Mouse (Mus musculus) forelimb bud, embryonic 11.5 days (tissue): ENCODE measurements around the gene Scn5a.

Experiments
- DNase-seq: peaks from one replicate; pipeline ENCODE4 v3.0.0-alpha.2; 2012; ENCODE audit warnings: low read depth, low spot score

The Scn5a gene

DNA sequence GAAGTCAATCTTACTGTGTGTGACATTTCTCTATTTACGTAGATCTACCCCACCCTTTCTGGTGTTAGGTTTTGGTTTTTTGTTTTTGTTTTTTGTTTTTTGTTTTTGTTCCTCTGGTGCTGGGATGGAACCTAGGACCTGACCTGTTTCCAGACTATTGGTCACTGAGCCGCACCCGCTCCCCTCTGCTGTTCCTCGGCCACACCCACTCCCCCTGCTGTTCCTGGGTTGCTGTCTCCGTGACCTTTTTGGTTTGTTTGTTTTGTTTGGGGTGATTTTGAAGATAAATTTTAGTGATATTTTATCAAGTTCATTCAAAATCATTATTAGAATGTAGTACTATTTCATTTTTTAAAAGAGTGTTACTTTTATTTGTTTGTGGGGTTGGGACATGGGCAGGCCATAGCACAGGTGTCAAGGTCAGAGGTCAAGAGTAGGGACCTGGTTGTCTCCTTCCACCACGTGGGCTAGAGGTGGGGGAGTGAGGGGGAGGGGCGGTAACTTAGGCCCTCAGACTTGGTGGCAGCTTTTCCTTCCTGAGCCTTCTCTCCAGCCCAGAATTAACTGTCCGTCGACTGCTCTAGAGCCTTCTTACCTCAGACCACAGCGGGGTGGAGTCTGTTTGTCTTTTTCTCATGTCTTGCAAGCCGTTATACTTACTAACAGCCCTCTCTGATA, 73.7 kb downstream of the Scn5a start:
- no peak for DNase-seq

DNA sequence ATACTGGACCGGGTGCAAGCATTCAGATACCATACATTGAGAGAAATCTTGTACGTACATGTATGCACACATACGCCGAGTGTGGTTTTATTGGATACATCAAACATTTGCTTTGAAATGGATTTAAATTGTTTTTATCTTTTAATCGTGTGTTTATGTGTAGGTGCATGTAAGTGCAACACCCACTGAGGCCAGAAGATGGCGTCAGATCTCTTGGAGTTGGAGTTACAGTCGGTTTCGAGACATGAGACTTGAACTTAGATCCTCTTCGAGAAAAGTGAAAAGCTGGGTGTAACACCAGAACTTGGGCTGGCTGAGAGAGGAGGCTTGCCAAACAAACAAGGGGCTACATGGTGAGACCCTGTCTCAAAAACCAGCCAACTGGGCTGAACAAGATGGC, 75.2 kb downstream of the Scn5a start:
- no peak for DNase-seq

DNA sequence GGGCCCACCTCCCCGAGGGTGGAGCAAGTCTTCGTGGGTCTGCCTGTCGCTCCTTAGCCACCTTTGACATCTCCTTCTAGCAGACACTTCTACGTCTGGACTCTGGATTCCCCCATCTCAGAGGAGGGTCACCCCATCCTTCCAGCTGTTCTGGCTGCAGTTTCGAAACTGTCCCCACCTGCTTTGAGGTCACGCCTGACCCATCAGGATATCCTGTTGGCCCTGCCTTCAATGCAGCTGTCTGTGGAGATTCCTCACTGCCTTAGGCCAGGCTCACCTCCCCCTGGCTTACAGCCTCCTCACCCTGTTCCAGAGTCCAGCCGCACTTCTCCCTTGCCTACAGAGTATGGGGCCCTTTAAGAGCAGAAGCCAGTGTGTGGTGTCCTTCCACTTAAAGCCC, 79.9 kb downstream of the Scn5a start:
- DNase-seq = no peak

DNA sequence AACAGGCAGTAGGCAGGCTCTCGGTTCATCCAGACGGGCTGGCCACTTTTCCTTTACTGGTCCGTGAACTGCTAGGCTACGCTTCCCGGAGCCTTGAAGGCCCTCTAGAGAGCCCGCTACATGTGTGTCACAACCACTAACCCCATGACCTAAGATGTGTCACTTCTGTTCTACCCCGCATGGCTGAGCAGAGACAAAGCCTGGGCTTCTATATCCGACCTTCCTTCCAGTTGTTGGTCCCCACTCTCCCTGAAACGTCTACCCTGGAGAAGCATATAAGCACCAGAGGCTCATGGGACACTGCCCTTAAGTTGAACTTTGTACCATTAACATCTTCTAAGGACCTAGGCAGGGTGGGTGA, 80.6 kb downstream of the Scn5a start:
- DNase-seq = no peak

DNA sequence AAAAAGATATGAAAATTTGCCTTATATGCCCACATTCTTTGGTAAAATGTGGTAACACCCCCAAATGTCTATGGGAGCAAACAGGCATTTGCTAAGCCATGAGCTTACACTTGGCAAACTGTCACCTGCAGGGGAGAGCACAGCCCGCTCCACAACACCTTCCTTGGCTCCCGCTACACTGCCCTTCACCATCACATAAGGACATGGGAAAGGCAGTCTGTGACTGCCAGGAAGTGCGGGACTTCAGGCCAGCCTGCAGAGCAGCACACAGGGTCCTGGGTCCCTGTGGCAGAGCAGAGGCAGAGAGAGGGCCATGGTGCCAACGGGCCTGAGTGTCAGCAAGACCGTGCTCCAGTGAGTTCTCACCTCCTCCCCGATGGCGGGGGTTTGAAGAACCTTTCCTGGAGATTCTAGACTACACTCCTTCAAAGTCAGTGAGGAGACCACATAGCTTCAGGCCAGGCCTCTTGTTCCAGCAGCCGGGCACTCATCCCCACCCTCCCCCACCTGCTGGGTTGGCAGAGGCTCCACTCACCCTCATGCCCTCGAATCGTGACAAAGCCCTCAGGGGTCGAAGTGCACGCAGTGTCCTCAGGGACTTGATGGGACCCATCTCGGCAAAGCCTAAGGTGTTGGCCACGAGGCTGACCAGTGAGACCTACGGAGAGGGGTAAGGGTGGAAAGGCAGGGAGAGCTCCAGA, 81.1 kb downstream of the Scn5a start:
- DNase-seq = no peak

DNA sequence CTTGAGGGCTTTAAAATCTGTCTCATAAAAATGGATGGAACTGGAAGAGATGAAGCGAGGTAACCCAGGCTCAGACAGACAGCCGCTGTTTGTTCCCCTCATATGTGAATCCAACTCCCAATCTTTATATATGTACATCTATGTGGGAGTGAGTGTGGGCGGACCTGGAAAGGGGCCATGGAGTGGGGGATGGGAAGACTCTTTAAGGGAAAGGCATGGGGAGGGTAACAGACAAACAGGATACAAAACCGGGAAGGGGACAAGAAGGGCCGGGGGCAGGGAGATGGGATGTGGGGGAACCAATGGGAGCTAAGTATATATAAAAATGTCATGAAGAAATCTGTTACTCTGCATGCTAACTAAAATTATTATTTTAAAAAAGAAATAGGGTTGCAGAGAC, 81.9 kb downstream of the Scn5a start:
- no peak for DNase-seq

DNA sequence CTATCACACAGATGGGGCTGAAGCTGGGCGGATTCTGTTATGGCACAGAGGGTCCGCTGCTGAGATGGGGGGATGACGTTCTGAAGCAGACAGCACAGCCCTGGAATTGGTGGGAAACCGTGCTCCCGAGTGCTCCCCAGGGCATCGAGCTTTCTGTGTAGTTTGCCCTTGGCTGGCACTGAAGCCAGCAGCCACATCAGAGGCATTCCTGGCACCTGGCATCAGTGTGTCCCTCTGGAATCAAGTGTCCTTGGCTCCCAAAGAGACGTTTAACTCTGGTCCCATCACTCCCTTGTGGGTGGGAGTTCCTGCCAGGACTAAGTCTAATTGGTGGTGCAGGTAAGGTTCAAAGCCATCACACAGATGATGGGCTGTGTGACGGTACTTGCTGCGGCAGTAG, 82.5 kb downstream of the Scn5a start:
- no peak for DNase-seq

DNA sequence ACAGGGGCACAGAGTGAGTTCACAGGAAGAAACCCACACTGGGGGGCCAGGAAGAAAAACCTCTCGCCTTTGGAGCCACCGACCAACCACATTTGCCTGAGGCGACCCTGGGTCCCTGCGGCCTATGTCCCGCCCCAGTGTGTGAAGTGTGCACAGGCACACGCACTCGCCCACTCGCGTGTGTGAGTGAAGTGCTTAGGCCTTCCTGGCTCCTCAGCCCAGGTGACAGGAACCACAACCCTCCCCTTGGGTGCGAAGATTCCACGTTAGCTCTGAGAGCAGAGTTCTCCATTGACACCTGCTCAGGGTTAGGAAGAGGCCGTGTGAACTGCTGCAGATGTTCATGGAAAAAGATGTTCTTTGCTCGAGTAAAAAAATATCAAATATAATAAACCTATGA, 93.9 kb downstream of the Scn5a start:
- no peak for DNase-seq

DNA sequence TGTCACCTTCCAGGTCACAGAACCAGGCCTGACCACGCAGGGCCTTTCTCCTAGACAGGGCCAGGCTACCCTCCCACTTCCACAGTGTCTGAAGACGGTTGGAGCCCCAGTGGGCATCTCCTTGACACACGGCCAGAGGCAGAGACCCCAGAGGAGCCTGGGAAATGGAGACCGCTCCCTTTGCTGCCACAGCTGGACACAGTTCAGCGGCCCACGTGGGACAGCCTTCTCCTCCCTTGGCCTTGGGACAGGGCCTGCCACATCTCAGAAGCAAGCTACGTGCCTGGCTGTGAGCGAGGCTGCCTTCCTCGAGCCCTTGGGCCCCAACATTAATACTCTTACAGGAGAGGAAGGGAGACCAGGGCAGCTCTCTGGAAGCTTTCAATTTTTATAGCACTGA, 94.4 kb downstream of the Scn5a start:
- no peak for DNase-seq

DNA sequence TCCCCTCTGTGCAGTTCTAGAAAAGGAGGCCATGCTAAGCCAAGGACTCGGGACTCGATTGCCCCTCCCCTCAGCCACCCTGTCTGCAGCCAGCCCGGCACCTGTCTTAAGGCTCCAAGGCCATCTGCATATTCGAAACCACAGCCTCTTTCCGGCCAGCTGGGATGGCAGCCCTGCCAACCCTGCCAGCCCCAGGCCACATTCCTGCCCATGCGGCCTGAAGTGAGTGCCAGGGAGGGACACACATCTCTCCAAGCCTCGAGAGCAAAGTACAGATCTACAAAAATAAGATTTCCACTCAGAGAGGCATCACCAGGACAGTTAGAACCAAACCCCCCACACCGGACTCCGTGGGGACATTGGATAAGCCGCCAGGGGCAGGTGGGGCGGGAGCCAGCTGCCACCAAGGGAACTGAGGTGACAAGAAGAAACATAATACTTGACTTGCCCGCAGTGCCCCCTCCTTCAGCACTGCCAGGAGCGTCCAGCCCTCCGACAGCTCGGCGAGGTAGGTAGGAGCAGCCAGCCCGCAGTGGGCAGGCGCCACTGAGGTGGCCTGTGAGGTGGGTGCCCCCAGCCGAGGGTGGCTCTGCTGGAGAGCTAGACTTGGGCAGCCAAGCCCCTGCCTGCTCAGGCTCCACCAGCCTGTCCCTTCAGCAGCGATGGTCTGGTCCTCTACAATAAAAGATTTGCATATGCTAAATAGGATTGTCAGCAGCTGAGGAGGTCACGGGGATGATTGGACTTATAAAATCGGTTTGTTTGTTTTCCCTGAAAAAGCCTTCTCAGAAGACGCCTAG, 95.1 kb downstream of the Scn5a start:
- no peak for DNase-seq

DNA sequence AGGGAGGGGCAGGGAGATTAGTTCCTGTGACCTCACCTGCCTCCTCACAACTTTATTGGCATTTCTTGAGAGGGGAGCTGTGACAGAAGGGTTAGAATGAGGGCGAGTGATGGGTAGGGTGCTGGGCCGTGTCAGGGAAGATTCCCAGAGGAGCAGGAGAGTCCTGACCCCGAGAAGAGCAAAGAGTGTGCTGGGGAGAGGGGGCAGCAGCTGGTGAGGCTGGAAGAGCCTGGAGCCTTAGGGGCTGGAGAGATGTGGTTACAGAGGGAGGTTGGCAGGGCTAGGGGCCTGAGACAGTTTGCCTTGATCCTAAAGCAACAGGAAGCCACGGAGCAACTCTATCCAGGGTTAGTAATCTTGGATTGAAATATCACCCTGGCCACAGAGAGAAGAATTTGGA, 97.2 kb downstream of the Scn5a start:
- DNase-seq = no peak

DNA sequence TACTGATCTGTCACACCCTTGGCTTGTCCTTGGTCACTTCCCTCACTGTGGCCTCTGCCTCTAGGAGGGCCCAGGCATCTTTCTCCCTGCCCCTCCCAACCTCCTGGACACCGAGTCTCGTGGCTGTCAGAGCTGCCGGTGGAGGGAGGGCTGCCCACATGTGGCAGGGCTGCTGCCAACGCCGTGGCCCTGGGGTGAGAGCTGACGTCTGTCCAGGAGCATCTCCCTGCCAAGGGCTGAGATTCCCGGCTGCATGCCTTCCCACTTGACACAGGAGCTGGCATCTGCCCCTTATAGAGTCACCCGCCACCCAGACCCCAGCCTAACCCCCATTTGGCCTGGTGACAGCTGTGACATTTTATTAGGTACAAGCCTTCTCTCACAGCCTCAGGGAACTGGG, 99.5 kb downstream of the Scn5a start:
- no peak for DNase-seq

DNA sequence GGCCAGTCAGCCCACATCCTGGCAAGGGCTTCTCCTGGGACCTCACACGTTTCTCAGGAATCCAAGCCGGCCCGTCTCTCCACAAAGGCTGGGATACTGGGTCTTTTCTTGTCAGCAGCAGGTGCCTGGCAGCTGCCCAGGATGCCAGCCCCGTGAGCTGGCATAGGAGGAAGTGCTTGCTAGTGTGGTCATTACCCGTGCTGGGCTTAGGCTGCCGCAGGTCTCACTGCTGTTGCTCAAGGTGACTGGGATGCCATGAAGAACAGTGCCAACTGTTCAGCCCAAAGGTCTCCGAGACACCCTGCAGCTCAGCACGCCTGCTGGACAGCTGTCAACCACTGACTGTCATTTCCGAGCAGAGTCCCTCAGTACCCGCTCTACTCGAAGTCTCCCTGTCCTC, 100.5 kb downstream of the Scn5a start:
- DNase-seq = no peak

DNA sequence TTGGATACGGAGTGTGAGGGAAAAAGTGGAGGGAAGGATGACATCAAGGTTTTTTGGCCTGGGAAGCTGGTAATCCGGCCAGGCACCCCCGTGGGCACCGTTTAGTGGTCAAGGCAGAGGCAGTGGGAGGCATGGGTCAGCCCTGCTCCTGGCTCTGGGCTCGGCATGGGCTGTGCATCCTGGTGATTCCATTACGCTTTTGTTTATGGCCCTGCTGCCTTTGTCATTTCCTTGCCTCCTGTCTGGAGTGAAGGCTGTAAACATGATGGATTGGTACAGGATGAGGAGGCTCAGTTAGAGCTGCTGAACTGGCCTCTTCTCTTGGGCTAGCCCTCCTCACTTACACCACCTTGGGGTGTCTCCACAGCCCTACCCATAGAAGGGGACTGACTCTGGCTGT, 101.1 kb downstream of the Scn5a start:
- DNase-seq = peak; percentile 17

DNA sequence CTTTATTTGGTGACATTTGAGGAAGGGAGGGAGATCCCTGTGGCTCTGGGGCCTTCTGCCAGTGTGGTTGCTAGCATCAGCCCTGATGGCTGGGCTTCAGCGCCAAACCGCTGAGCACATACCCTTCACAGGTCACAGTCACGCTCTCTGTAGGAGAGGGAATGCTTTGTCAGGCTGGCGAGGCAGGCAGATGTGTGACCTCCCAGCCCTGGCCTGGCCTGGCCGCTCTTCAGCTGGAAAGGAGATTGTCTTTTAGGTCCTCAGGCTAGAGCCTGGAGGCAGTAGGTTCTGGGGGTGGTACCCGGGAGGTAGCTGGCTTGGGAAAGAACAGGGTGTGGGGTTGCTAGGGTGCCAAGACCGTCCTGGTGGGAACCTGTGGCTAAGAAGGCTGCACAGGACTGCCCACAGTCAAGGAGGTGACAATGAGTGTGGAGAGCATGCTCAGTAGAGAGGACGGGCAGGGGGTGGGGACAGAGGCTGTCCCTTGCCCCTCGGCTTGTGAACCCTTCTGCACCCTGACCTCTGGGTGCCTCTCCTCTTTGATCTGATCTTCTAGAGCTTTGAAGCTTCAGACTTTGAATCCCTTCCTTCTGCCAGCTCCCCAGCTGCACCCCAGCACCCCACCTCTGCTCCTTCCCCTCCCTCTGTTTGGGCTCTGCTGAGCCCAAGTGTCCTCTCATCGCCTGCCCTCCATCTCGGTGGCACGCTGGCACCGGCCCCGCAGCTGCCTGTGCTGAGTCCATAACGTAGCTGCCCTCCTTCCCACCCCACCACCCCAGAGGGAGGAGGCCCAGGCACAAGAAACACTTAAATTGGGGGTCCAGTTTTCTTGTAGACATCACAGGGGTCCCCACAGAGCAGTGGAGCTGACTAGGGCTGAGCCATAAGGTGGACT, 103.9 kb downstream of the Scn5a start:
- DNase-seq = no peak

DNA sequence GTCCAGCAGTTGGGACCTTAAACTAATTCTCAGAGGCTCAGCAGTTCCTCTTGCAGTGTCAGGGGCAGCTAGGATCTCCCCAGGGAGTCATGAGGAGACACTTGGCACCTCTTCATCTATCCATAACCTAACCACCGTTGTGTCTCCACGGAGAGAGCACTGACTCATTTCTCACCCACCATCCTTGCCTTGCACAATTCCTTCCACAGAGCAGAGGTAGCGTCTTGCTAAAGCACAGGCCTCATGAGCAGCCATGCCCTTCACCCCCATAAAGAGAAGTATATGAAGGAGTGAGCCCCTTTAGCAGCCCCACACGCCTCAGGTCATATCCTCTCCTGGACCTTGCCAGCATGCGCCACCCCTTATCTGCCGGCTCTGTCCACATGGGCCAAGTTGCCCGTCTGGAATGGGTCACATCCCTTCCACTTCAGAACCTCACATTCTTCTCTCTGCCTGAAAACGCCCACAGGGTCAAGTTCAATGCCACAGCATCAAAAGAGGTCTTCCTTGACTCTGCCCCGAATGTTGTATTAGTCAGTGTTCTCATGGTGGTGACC, 105.1 kb downstream of the Scn5a start:
- DNase-seq = no peak

DNA sequence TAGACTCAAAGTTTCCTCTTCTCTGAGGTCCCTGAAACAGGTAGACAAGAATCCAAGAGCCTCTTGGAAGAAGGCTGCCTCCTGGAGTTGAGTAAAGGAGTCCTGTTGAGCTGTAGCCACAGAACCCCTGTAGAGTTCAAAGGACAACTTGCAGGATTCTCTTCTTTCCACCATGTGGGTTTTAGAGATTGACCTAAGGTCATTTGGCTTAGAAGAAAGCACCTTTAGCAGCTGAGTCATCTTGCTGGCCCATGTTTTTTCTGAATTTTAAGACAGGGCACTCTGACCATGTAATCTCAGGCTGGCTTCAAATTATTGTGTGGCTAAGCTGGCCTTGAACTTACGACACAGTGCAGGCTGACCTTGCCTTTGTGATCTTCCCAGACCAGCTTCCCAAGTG, 105.8 kb downstream of the Scn5a start:
- DNase-seq = no peak

DNA sequence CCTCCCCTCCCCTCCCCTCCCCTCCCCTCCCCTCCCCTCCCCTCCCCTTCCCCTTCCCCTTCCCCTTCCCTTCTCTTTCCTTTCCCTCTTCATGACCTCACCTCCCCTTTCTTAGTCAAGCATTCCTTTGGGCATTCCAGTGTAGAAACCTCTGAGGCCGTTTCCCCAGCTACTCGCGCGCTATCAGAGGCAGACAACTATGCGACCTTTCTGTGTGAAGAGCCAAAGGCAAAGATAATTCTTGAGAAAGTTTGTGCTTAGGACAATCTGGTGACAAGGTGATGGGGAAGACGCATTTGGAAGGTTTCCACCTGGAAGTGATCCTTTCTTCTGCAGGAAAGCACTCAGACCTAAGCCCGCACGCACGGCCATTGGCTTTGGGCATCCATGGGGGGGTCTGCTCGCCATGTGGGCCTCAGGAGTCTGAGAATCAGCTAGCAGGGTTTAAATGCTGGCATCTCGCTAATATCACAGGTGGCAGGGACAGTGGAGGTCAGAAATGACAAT, 106.4 kb downstream of the Scn5a start:
- DNase-seq = no peak

DNA sequence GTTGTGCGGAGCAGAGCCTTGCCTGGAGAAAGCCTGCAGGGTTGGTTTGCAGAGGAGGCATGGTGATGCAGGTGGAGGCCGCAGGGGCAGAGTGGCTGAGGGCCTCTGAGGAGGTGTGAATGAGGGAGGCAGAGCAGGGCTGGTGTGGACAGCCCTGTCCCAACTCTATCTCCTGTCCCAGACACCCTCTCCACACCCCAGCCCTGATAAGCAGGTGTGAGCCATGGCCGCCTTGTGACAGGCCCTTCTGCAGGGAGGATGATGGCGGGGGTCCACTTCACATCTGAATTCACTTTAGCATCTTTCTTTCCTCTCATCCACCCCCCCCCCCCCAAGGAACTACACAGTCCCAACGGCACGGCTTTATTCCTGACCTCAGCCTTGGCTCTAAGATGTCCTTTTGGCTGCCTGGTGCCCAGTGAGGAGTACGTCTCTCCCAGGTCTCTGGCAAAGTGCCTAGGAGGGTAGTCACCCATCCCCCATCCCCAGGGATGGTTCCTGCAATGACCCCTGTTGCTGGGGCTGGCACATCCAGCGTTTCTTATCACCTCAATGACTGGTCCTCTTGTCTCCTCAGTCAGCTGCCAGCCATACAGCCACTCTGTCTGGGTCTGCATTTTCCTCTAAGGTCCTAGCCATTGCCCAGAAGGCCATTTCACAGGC, 109.0 kb downstream of the Scn5a start:
- no peak for DNase-seq

DNA sequence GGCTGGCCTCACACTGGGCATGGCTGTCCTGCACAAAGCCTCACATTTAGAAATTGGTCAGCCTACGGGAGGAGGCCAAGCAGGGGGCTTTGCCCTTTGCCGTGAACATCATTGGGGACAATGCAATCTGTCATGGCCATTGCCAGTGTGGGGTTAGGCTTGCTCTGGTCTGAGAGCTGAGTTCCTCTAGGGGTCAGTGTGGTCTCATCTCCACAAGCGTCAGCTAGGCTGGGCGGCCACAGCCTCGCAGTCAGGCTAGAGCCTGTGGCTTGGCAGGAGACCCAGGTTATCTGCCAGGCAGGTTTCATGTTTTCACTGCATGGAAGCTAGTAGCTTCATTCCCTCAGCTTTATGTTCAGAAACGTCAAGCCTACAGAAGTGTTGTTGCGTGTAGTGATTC, 113.2 kb downstream of the Scn5a start:
- no peak for DNase-seq

DNA sequence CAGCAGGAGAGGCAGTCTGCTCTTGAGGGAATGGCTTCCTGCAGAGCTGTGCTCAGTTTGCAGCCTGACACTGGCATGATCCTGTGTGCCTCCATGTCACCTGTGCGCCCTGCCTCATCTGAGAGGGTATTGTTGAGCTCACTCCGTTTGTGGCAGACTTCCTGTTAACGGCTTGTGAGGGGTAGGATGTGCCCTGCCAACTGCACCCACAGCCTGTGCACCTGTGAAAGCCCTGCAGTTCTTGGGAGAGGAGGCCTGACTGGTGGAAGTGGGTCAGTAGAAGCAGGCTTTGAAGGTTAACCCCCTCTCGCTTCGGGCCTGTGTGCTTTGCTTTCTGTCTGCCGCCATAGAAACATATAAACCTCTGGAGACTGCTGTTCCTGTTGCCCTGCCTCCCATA, 113.8 kb downstream of the Scn5a start:
- no peak for DNase-seq
